8 mouse cellular contexts compared by ENCODE assay signal in the genomic region with DNA sequence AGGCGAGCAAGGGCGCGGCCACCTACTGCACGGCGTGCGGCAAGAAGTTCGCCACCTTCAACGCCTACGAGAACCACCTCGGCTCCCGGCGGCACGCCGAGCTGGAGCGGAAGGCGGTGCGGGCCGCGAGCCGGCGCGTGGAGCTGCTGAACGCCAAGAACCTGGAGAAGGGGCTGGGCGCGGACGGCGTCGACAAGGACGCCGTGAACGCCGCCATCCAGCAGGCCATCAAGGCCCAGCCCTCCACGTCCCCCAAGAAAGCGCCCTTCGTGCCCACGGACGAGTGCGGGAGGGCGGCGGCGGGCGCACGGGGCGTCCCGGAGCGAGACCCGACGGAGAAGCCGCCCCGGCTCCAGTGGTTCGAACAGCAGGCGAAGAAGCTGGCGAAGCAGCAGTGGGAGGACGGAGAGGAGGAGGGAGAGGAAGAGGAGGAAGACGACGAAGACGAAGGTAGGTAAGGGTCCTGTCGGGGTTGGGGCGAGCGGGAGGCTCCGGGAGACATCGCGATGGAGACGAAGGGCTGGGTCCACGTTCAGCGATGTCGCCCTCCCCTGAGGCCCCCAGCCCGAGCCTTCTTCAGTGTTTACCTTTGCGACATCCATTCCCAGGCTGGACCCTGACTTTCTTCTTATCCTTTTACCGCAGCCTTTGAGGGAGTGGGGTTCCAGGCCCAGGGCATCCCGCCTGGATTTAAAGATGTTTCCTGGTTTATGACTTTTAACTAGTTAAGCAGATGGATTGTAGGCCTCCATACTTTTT. TPM values are rescaled to one million over a fixed set of nuclear protein-coding genes. Genes with fewer than 3 reads are reported as not detected.
DNase-seq lines count a peak whose midpoint lies in the region; ATAC-seq and TF ChIP-seq lines count a peak whose summit lies in the region.

No protein-coding gene starts in this region.

- peaks cover 6% of the 10 kb centered on the region for H3K4me1 ChIP-seq in testis, adult 2 months (ENCODE audit: control insufficient read depth, insufficient read depth, low read length)
- peaks cover 17% of the 10 kb centered on the region for H3K4me1 ChIP-seq in hindbrain, embryonic 12.5 days
- H3K4me1 ChIP-seq in stomach, postnatal 0 days (replicated peaks; ENCODE audit: control insufficient read depth, insufficient read depth): peaks cover 6% of the 10 kb centered on the region

- ATAC-seq in frontal cortex, adult (ENCODE audit: low TSS enrichment): peak; percentile 41; the same call in 1 of the 2 replicates
- peak; percentile 38; the same call in 1 of the 2 replicates for ATAC-seq in hindbrain, embryonic 12.5 days (ENCODE audit: low FRiP score)
- no peak for ATAC-seq in stomach, postnatal 0 days (ENCODE audit: low FRiP score, low TSS enrichment)

- under 1% methylated on average over 68 of the region's 71 CpGs for WGBS in hindbrain, embryonic 12.5 days
- under 1% methylated on average over 57 of the region's 71 CpGs for WGBS in stomach, postnatal 0 days

- H3K36me3 ChIP-seq in testis, adult 2 months (ENCODE audit: control insufficient read depth, insufficient read depth, low read length): no peaks in the 10 kb centered on the region
- H3K36me3 ChIP-seq in hindbrain, embryonic 12.5 days: peaks cover 16% of the 10 kb centered on the region
- peaks cover 2% of the 10 kb centered on the region; the same call in 1 of the 2 replicates for H3K36me3 ChIP-seq in stomach, postnatal 0 days (ENCODE audit: control insufficient read depth, insufficient read depth, low read length)

- H3K4me3 ChIP-seq in testis, adult 2 months (ENCODE audit: control insufficient read depth, low read depth, low read length): peak overlapping the region; percentile 93
- H3K4me3 ChIP-seq in hindbrain, embryonic 12.5 days: peak overlapping the region; percentile 100
- peak overlapping the region; percentile 97 for H3K4me3 ChIP-seq in stomach, postnatal 0 days (ENCODE audit: low read depth, low read length)

- no peaks in the 10 kb centered on the region for H3K9me3 ChIP-seq in hindbrain, embryonic 12.5 days (replicated peaks)
- no peaks in the 10 kb centered on the region for H3K9me3 ChIP-seq in stomach, postnatal 0 days (ENCODE audit: control insufficient read depth, low read length)

- H3K9ac ChIP-seq in hindbrain, embryonic 12.5 days: peak overlapping the region; percentile 97
- peak overlapping the region; percentile 93 for H3K9ac ChIP-seq in stomach, postnatal 0 days (ENCODE audit: low read length)

- H3K27me3 ChIP-seq in testis, adult 2 months (ENCODE audit: control insufficient read depth, insufficient read depth, low read length): no peaks in the 10 kb centered on the region
- no peaks in the 10 kb centered on the region for H3K27me3 ChIP-seq in hindbrain, embryonic 12.5 days
- no peaks in the 10 kb centered on the region for H3K27me3 ChIP-seq in stomach, postnatal 0 days (ENCODE audit: control insufficient read depth, insufficient read depth, low read length)

- TF ChIP-seq EP300 in stomach, postnatal 0 days (optimal IDR thresholded peaks at IDR 0.05): no peak

- no peak for DNase-seq in frontal cortex, postnatal 25 days (ENCODE audit: low spot score in 2 of 2)
- DNase-seq in testis, postnatal 14 days (ENCODE audit: low spot score): no peak
- DNase-seq in lung, postnatal 14 days: peak; percentile 4
- no peak for DNase-seq in stomach, postnatal 0 days (ENCODE audit: low spot score)
- no peak for DNase-seq in kidney, postnatal 36 days

- peak overlapping the region; percentile 91 for H3K4me2 ChIP-seq in hindbrain, embryonic 12.5 days (replicated peaks)
- peak overlapping the region; percentile 96 for H3K4me2 ChIP-seq in stomach, postnatal 0 days (replicated peaks; ENCODE audit: low read depth)

- TF ChIP-seq POLR2A in testis, adult 2 months (IDR thresholded peaks at IDR 0.05; ENCODE audit: control insufficient read depth, low read depth, low read length): no peak; the same call in 1 of the 2 replicates

- TF ChIP-seq CTCF in testis, adult 2 months (IDR thresholded peaks at IDR 0.05; ENCODE audit: control insufficient read depth, insufficient read depth, insufficient replicate concordance, low read depth, low read length): no peak
- TF ChIP-seq CTCF in stomach, postnatal 0 days (IDR thresholded peaks at IDR 0.05; ENCODE audit: low read depth): no peak

- H3K27ac ChIP-seq in testis, adult 2 months (ENCODE audit: control insufficient read depth, insufficient read depth, low read depth, low read length): peak overlapping the region; percentile 75
- H3K27ac ChIP-seq in hindbrain, embryonic 12.5 days: peak overlapping the region; percentile 89
- H3K27ac ChIP-seq in stomach, postnatal 0 days (replicated peaks): peak overlapping the region; percentile 93

RNA-seq across cellular contexts. Expression of gene Zfp622, which starts 0.7 kb away (rescaled TPM):
- polyA plus RNA-seq in testis, adult 2 months (2012; rRNA removed): 6.5 and 6.8 TPM in 2 replicates
- polyA plus RNA-seq in hindbrain, embryonic 12.5 days (2016; fragmentation: Nextera tagmentation; extraction: Ambion mirVana): 38.4 and 44.3 TPM in 2 replicates
- 20.1 and 24.9 TPM in 2 replicates for polyA plus RNA-seq in stomach, postnatal 0 days (2015; fragmentation: Nextera tagmentation; extraction: Ambion mirVana)
